Mouse (Mus musculus): ENCODE measurements around the gene Cage1.

Gene Cage1

GRCm38 (mm10) chr13:37965126-37965914 is 71.5 kb downstream of the Cage1 start:
- no peak for DNase-seq (ENCODE audit: low spot score)

DNA sequence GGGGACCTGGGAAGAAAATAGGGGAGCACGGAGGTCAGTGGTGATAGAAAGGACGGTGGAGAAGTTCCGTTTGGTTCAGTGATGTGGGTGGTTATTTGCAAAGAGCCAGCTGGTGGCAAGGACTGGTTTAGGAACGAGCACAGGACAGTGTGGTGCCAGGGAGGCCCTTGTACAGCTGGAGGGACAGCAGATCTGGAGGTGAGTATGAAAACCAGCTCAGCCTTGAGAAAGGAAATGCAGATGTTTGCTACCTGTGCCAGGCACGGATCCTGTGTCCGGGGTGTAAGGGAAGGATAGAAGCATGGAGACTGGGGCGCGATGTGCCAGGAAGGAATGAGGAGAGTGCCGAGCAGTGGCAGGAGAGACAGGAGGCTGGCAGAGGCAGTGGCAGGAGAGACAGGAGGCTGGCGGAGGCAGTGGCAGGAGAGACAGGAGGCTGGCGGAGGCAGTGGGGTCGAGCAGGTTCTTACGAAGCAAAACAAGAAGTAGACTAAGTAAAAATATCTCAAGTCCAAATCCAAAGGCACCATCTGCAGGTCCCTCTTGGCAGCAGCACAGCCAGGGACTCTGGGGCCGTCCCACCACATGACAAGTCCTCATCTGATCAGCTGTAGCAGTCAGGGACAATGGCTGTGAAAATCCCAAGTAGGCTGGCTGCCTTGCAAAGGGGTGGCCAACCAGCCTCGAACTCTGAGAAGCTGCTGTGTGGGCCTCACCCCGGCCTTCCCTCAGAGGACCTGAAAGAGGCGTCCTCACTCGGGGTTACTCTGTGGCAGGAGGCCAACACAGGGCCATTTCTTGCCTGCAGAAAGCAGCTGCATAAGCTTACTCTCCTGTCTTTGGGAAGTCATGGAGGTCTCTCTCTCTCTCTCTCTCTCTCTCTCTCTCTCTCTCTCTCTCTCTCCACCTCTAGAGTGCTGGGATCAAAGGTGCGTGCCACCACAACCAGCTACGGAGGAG is 72.5 kb downstream of the Cage1 start:
- no peak for DNase-seq (ENCODE audit: low spot score)

- peak; percentile 60 for DNase-seq (ENCODE audit: low spot score)
Measured at GRCm38 (mm10) chr13:37963354-37964007, 73.4 kb downstream of the Cage1 start.

DNA sequence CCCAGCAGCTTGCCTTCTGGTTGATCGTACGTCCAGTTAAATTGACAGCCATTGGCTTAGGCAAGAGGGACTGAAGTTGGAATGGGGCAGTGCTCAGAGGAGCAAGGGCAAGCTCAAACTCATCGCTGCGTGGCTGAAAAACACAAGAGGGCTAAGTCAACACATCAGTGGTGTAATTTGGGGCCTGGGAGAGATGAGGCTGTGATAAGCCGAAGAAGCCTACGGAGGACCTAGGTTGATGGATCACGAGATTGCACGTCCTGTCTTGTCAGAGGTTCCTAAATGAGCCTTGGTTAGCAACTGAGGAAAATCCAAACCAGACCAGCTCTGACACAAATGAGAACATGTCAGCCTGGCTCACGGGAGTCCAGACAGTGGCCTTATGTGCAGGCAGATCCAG is 74.3 kb downstream of the Cage1 start:
- no peak for DNase-seq (ENCODE audit: low spot score)

DNA sequence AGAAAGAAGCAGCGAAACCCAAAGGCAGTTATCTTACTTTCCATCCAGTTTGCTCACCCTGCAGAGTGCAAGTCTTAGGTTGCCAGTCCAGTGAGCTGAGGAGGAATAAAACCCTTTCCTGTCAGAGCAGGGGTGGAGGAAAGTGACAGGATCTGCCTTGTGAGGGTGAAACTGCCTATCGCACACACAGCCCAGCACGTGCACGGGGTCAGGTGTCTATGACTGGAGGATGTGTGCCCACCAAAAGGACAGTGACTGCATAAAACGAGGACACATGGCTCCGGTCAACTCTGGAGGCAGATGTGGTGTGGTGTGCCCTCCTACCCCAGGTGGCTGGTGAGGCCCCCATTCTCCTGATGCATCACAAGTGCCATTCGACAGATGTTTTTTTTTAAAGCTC is 76.9 kb downstream of the Cage1 start:
- DNase-seq (ENCODE audit: low spot score) = no peak

GRCm38 (mm10) chr13:37959239-37959907 is 77.5 kb downstream of the Cage1 start:
- DNase-seq (ENCODE audit: low spot score) = no peak

DNA sequence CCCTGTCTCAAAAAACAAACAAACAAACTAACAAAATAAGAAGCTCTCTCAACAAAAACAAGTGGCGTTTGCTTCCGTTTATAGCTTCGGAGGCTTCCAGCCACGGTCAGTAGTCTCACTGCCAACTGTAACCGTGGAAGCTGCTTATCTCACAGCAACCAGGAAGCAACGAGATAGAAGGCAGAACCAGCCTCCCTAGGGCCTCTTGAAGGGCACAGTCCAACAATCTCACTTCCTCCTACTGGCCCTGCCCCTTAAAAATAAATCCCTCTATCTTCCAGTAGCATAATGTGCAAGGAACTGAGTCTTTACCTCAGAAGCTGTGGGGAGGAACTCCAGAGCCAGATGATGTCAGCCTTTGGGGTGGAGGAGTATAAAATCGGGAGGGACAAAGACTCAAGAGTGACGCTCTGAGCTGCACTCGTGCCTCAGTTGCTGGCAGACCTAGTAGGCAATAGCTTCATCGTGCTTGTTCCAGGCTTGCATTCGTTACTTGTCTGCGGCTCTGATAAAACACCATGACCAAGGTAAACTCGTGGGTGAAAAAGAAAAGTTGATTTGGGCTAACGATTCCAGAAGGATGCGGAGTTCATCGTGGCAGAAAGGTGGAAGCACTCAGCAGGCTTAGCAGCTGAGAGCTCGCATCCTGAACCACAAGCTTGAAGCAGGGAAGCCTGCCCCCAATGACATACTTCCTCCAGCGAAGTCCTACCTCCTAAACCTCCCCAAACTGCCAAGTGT is 78.2 kb downstream of the Cage1 start:
- no peak for DNase-seq (ENCODE audit: low spot score)

Measured in spleen, adult 12 weeks (tissue).